Comparison of ENCODE assay signal across 20 mouse cellular contexts in the genomic region with DNA sequence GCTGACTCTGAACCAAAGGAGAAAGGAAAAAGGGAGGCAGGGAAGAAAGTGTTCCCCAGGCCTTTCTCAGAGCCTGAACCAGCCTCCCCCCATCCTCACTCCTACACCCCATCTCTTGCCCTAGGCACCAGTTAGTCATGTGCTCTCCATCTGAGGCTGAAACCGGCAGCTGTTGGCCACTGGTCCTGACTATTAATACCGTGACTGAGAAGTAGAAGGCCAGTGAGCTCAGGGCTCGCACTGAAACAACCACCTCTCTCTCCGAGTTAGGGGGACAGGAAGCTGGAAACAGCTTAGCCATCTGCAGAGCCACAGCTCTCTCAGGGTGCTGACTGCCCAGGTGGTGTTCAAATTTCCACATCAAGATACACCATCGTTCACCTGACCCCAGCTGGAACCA. TPM values are rescaled to one million over a fixed set of nuclear protein-coding genes. Genes with fewer than 3 reads are reported as not detected.
A peak's percentile ranks its signal among the peaks of the same experiment; 100 is the strongest.
DNase-seq lines count a peak whose midpoint lies in the region; ATAC-seq and TF ChIP-seq lines count a peak whose summit lies in the region.
"Had no signal": no experiment of that assay in that cellular context is flagged by ENCODE, and none has a peak within 500 bp of the region (broad histone marks: within the 10 kb centered on the region; RNA-seq: fewer than 3 reads in every experiment).

No protein-coding gene starts in this region.

- DNase-seq in liver, postnatal 0 days, result no peak
- DNase-seq in CH12.LX (ENCODE audit: extremely low read depth), result peak; percentile 75
- DNase-seq in liver, embryonic 14.5 days (ENCODE audit: low read depth in 3 of 3, low spot score in 3 of 3), result no peak
- DNase-seq in adrenal gland, adult (ENCODE audit: inconsistent age in 2 of 2, low spot score in 1 of 2), result no peak
- no peak for DNase-seq in midbrain, embryonic 10.5 days (ENCODE audit: low spot score)
- DNase-seq: adrenal gland, adult 8-10 months; cerebellum, adult 2 months; cerebellum, postnatal 10 days; forebrain, postnatal 0 days; gastrocnemius, adult 2 months; gastrocnemius, postnatal 36 days; heart, adult 2 months had no signal

- no peaks in the 10 kb centered on the region for H3K9me3 ChIP-seq in liver, embryonic 12.5 days (replicated peaks)
- no peaks in the 10 kb centered on the region for H3K9me3 ChIP-seq in liver, postnatal 0 days (ENCODE audit: low read length)
- H3K9me3 ChIP-seq in CH12.LX (replicated peaks; ENCODE audit: low read length), result no peaks in the 10 kb centered on the region
- no peaks in the 10 kb centered on the region for H3K9me3 ChIP-seq in liver, embryonic 14.5 days (ENCODE audit: control insufficient read depth, low read length)
- H3K9me3 ChIP-seq in midbrain, embryonic 10.5 days (replicated peaks), result no peaks in the 10 kb centered on the region
- H3K9me3 ChIP-seq: embryonic facial prominence, embryonic 10.5 days; forebrain, embryonic 13.5 days; heart, embryonic 12.5 days; hindbrain, embryonic 10.5 days had no signal

- H3K27me3 ChIP-seq in liver, embryonic 12.5 days (replicated peaks), result no peaks in the 10 kb centered on the region
- H3K27me3 ChIP-seq in liver, postnatal 0 days (ENCODE audit: insufficient read depth, low read length), result no peaks in the 10 kb centered on the region
- H3K27me3 ChIP-seq in CH12.LX (replicated peaks), result peaks cover 1% of the 10 kb centered on the region
- no peaks in the 10 kb centered on the region for H3K27me3 ChIP-seq in liver, embryonic 14.5 days (ENCODE audit: control insufficient read depth, insufficient read depth, low read length)
- no peaks in the 10 kb centered on the region for H3K27me3 ChIP-seq in midbrain, embryonic 10.5 days (ENCODE audit: low read depth, poor library complexity, severe bottlenecking)
- H3K27me3 ChIP-seq: forebrain, embryonic 13.5 days; heart, embryonic 12.5 days had no signal

- TF ChIP-seq RAD21 in CH12.LX (IDR thresholded peaks at IDR 0.05; ENCODE audit: low read depth, low read length), result no peak; the same call in none of the 2 replicates

- H3K9ac ChIP-seq in liver, embryonic 12.5 days, result no peak overlapping the region
- H3K9ac ChIP-seq in liver, postnatal 0 days (replicated peaks), result no peak overlapping the region
- peak overlapping the region; percentile 16; the same call in 1 of the 2 replicates for H3K9ac ChIP-seq in CH12.LX (ENCODE audit: insufficient read depth, low read depth)
- no peak overlapping the region for H3K9ac ChIP-seq in liver, embryonic 14.5 days (replicated peaks)
- H3K9ac ChIP-seq: forebrain, embryonic 13.5 days; forebrain, postnatal 0 days; heart, embryonic 12.5 days; hindbrain, embryonic 14.5 days had no signal

- TF ChIP-seq CTCF in liver, postnatal 0 days (IDR thresholded peaks at IDR 0.05; ENCODE audit: low read depth), result no peak
- no peak for TF ChIP-seq CTCF in CH12.LX (conservative IDR thresholded peaks at IDR 0.05 in 1 of 2, IDR thresholded peaks at IDR 0.05 in 1 of 2; ENCODE audit: low read depth in 2 of 2, low read length in 2 of 2)
- TF ChIP-seq CTCF in liver, embryonic 14.5 days (IDR thresholded peaks at IDR 0.05; ENCODE audit: low read depth), result no peak

- peak; percentile 18; the same call in 1 of the 2 replicates for ATAC-seq in liver, embryonic 12.5 days
- no peak for ATAC-seq in liver, postnatal 0 days
- no peak; the same call in 1 of the 2 replicates for ATAC-seq in liver, embryonic 14.5 days (ENCODE audit: insufficient read depth)
- ATAC-seq in granulocyte monocyte progenitor cell, adult 5-6 weeks (replicated peaks; ENCODE audit: poor library complexity, severe bottlenecking), result no peak
- ATAC-seq: CD4-positive, CD25-positive, alpha-beta regulatory T cell, adult 4 months; forebrain, embryonic 13.5 days; forebrain, postnatal 0 days had no signal

- no peaks in the 10 kb centered on the region for H3K36me3 ChIP-seq in liver, embryonic 12.5 days
- no peaks in the 10 kb centered on the region for H3K36me3 ChIP-seq in liver, postnatal 0 days (replicated peaks; ENCODE audit: insufficient read depth, low read length)
- no peaks in the 10 kb centered on the region for H3K36me3 ChIP-seq in CH12.LX (replicated peaks in 1 of 2; ENCODE audit: control insufficient read depth in 1 of 2, insufficient read depth in 1 of 2, low read length in 1 of 2)
- H3K36me3 ChIP-seq in liver, embryonic 14.5 days (replicated peaks; ENCODE audit: control insufficient read depth, insufficient read depth, low read depth), result no peaks in the 10 kb centered on the region
- H3K36me3 ChIP-seq in midbrain, embryonic 10.5 days, result no peaks in the 10 kb centered on the region
- H3K36me3 ChIP-seq: embryonic facial prominence, embryonic 10.5 days; heart, embryonic 12.5 days; hindbrain, embryonic 10.5 days had no signal

- peaks cover 14% of the 10 kb centered on the region for H3K4me1 ChIP-seq in liver, embryonic 12.5 days
- H3K4me1 ChIP-seq in liver, postnatal 0 days (ENCODE audit: insufficient read depth), result peaks cover 4% of the 10 kb centered on the region; the same call in 1 of the 2 replicates
- peaks cover 40 to 61% of the 10 kb centered on the region in 2 experiments for H3K4me1 ChIP-seq in CH12.LX (ENCODE audit: control insufficient read depth in 1 of 2, insufficient read depth in 2 of 2)
- peaks cover 7 to 11% of the 10 kb centered on the region in 2 experiments for H3K4me1 ChIP-seq in liver, embryonic 14.5 days (replicated peaks; ENCODE audit: control insufficient read depth in 2 of 2, insufficient read depth in 2 of 2, low read length in 1 of 2)
- H3K4me1 ChIP-seq in midbrain, embryonic 10.5 days, result peaks cover 10% of the 10 kb centered on the region
- H3K4me1 ChIP-seq: forebrain, embryonic 13.5 days had no signal

- in situ Hi-C loops in CH12.LX (cut with MboI; ENCODE audit: low pct_ligation_motif_present, low pct_unique_long_range_greater_than_20kb, low sequenced_read_pairs), result no loop called here

- H3K4me3 ChIP-seq in liver, embryonic 12.5 days, result no peak overlapping the region
- H3K4me3 ChIP-seq in liver, postnatal 0 days (ENCODE audit: low read depth, low read length), result no peak overlapping the region
- no peak overlapping the region for H3K4me3 ChIP-seq in CH12.LX (replicated peaks in 1 of 3; ENCODE audit: low read depth in 2 of 3, low read length in 2 of 3, poor library complexity in 1 of 3)
- H3K4me3 ChIP-seq in liver, embryonic 14.5 days (ENCODE audit: insufficient read depth in 1 of 2, low read depth in 2 of 2, low read length in 2 of 2), result no peak overlapping the region
- H3K4me3 ChIP-seq in midbrain, embryonic 10.5 days, result no peak overlapping the region
- H3K4me3 ChIP-seq: embryonic facial prominence, embryonic 10.5 days; forebrain, embryonic 13.5 days; gastrocnemius, adult 2 months; heart, adult 2 months; heart, embryonic 12.5 days; hindbrain, embryonic 10.5 days had no signal

- no peak for TF ChIP-seq EP300 in liver, postnatal 0 days (IDR thresholded peaks at IDR 0.05; ENCODE audit: low read depth)
- TF ChIP-seq EP300 in CH12.LX (IDR thresholded peaks at IDR 0.05; ENCODE audit: low read length), result peak; percentile 86
- TF ChIP-seq EP300 in liver, embryonic 14.5 days (IDR thresholded peaks at IDR 0.05; ENCODE audit: low read depth), result no peak

- dilution Hi-C loops in CH12.LX (cut with MboI; ENCODE audit: extremely low pct_ligation_motif_present, extremely low pct_unique_long_range_greater_than_20kb, low sequenced_read_pairs), result no loop called here

- no peak for TF ChIP-seq POLR2A in CH12.LX (IDR thresholded peaks at IDR 0.05; ENCODE audit: low read depth, low read length)

- H3K4me2 ChIP-seq in liver, embryonic 12.5 days, result peak overlapping the region; percentile 31; the same call in 1 of the 2 replicates
- no peak overlapping the region for H3K4me2 ChIP-seq in liver, postnatal 0 days (ENCODE audit: low read depth, low read length)
- no peak overlapping the region for H3K4me2 ChIP-seq in CH12.LX (ENCODE audit: insufficient read depth, low read depth, poor library complexity, severe bottlenecking)
- peak overlapping the region; percentile 6; the same call in 1 of the 2 replicates for H3K4me2 ChIP-seq in liver, embryonic 14.5 days (ENCODE audit: low read depth)
- H3K4me2 ChIP-seq: forebrain, embryonic 13.5 days; heart, embryonic 12.5 days; hindbrain, embryonic 14.5 days had no signal

- H3K79me2 ChIP-seq in CH12.LX (replicated peaks; ENCODE audit: control insufficient read depth, extremely low read depth, insufficient read depth, poor library complexity, severe bottlenecking), result no peaks in the 10 kb centered on the region

- 0 out of 2 replicates have a peak overlapping the region, but pooled peaks have one; percentile 7 for H3K27ac ChIP-seq in liver, embryonic 12.5 days
- no peak overlapping the region for H3K27ac ChIP-seq in liver, postnatal 0 days (ENCODE audit: low read depth)
- peak overlapping the region; percentile 62 for H3K27ac ChIP-seq in CH12.LX (ENCODE audit: insufficient read depth, low read depth)
- no peak overlapping the region for H3K27ac ChIP-seq in liver, embryonic 14.5 days
- no peak overlapping the region for H3K27ac ChIP-seq in midbrain, embryonic 10.5 days (replicated peaks)
- H3K27ac ChIP-seq: embryonic facial prominence, embryonic 10.5 days; forebrain, embryonic 13.5 days; gastrocnemius, adult 2 months; heart, adult 2 months; hindbrain, embryonic 10.5 days; hindbrain, embryonic 14.5 days had no signal

- WGBS in liver, embryonic 12.5 days (ENCODE audit: insufficient replicate concordance), result 49% methylated on average over 5 of the region's 5 CpGs
- WGBS in liver, postnatal 0 days (ENCODE audit: insufficient replicate concordance), result 57% methylated on average over 5 of the region's 5 CpGs
- WGBS in liver, embryonic 14.5 days (ENCODE audit: insufficient replicate concordance), result 38% methylated on average over 5 of the region's 5 CpGs
- WGBS in midbrain, embryonic 10.5 days, result 84% methylated on average over 5 of the region's 5 CpGs

TF ChIP-seq in CH12.LX, 34 proteins besides CTCF, POLR2A, EP300 and RAD21 (continues in another document):
- TF ChIP-seq ZKSCAN1 (IDR thresholded peaks at IDR 0.05; ENCODE audit: borderline replicate concordance, low read depth, low read length), result no peak
- peak; percentile 51 for TF ChIP-seq USF1 (IDR thresholded peaks at IDR 0.05; ENCODE audit: low read depth, low read length)
- TF ChIP-seq MYC (IDR thresholded peaks at IDR 0.05; ENCODE audit: low read depth, low read length), result peak; percentile 25; the same call in 1 of the 2 replicates
- no peak for TF ChIP-seq ZC3H11A (IDR thresholded peaks at IDR 0.05; ENCODE audit: low read depth, low read length)

RNA-seq across cellular contexts. Expression of a gene that starts 13.2 kb away (rescaled TPM):
- polyA plus RNA-seq in liver, embryonic 12.5 days (2016; fragmentation: Nextera tagmentation; extraction: Ambion mirVana), result 17.8 and 18.6 TPM in 2 replicates
- polyA plus RNA-seq in liver, postnatal 0 days (2015; fragmentation: Nextera tagmentation; extraction: Ambion mirVana), result 14.1 and 15.2 TPM in 2 replicates
- 122 and 153 TPM in 2 replicates for total RNA-seq in CH12.LX (2012; rRNA removed)
- 93.3 and 112 TPM in 2 replicates for total RNA-seq in CH12.LX (2014; rRNA removed)
- 95.3 and 102 TPM in 2 replicates for polyA plus RNA-seq in CH12.LX (2012; ENCODE audit: insufficient read length, low read depth)
- 8.4 and 9.2 TPM in 2 replicates for polyA plus RNA-seq in liver, embryonic 14.5 days (2012; rRNA removed)
- 15.5 and 16.2 TPM in 2 replicates for polyA plus RNA-seq in liver, embryonic 14.5 days (2014; fragmentation: Nextera tagmentation; extraction: Ambion mirVana)
- total RNA-seq in granulocyte monocyte progenitor cell, adult 5-6 weeks (2014; fragmentation: Nextera tagmentation), result 119 and 145 TPM in 2 replicates
- total RNA-seq in granulocyte monocyte progenitor cell, adult 5-6 weeks (2017), result 130 and 135 TPM in 2 replicates
- polyA plus RNA-seq in midbrain, embryonic 10.5 days (2016; fragmentation: Nextera tagmentation; extraction: Ambion mirVana), result 2.9 and 3.4 TPM in 2 replicates

Comparison
In these comparisons a context has a peak if more than half of its experiments do, and no peak if none do; other contexts are left out.
1. H3K27ac ChIP-seq: peak in liver, embryonic 12.5 days (single experiment) and CH12.LX (single experiment); none in liver, postnatal 0 days (single experiment), liver, embryonic 14.5 days (single experiment) and midbrain, embryonic 10.5 days (single experiment).
2. H3K4me2 ChIP-seq: peak in liver, embryonic 12.5 days (single experiment) and liver, embryonic 14.5 days (single experiment); none in liver, postnatal 0 days (single experiment) and CH12.LX (single experiment).